Mouse (Mus musculus) 3T3-L1 (cell line): ENCODE data around the gene Cetn4.

Source experiments
- DNase-seq: peaks from one replicate; pipeline ENCODE4 v3.0.0-alpha.2; 2015; ENCODE audit warnings: low read depth, low spot score

Cetn4 gene

DNA sequence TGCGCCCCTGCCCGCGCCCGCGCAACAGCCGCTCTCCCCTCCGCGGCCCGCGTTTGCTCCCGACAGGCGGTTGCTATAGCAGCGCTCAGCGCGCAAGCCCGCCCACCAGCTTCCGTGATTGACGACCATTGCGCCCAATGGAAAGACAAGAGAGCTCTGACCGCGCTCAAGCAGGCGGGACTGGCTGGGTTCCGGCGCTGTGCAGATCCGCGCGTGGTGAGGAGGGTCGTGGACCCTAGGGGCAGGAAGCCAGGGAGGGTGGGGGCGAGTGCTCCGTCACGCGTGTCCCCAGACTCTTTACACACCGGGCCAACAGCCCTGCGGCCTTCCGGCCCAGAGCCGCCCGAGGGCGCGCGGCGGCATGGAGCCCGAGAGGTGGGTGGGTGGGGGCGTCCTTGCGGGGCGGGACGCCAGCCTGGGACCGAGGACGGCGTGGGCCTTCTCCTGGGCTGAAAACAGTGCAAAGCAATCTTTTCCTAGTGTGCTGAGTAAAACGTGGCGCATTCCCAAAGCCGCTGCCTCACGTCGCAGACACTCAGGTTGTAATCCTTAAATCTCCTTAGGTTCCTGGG is at the start of gene Cetn4, which contains the start of gene Bbs12:
Gene Cetn4 (minus strand): TSS at position 339 of the 572 bp plus-strand sequence.
Gene Bbs12 (plus strand): TSS at position 185 of the 572 bp plus-strand sequence.
- DNase-seq = peak; percentile 90

DNA sequence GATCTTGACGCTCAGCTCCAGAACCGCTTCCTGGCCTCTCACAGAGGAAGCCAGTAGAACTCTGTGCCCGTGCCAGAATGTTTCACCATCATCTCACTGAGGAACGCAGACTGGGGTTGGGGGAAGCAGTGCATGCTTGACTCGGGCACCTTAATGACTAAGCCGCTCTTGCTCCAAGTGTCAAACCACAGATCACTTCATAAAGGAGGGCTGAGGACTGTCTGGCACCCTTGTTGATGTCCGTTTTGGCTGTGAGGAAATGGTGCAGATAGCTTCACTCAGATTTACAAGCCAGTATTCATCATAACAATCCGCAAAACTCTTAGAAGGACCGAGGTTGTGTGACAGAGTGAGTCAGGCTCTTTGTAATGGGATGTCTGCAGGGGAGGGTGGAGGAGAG is 48.2 kb upstream of the Cetn4 start:
- DNase-seq = peak; percentile 85

DNA sequence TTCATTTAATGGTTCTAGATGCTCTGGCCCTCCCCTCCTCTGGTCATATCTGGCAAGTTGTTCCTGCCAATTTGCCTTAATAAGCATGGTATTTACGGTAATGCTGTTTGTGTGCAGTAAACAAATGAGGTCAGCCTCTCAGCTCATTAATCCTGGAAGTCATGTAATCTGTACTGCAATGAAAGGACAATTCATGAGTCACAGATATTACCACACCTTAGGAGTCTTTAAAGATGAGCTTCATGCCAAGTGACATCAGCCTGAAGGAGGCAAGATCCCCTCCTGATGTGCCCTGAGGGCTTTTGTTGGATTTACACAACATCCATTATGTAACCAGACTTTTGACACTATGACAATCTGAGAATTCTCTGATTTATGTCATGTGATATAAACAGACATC is 42.2 kb upstream of the Cetn4 start:
- DNase-seq = peak; percentile 66

DNA sequence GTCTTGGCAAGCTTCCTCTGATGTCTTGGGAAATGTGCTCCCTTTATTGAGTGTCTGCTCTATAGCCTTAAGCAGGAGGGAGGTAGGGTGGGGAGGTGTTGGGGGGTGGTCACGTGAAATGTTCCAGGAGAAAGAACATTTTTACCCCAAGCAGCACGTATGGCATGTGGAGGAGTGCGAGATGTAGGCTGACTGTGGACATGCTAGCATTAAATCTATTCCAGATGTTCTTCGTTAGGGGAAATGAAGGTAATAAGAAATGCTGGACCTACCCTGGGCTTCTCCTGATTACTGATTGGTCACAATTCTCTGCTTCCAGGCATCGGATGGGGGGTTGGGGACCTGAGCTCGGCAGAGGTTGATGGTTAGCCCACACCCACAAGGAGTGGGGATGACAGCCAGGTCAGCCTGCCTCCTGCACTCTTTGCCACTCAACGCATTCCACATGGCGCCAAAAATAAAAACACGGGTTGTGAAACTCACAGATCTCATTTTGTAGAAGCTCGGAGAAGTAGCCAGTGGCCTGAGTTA is 41.5 kb upstream of the Cetn4 start:
- peak; percentile 34 for DNase-seq

DNA sequence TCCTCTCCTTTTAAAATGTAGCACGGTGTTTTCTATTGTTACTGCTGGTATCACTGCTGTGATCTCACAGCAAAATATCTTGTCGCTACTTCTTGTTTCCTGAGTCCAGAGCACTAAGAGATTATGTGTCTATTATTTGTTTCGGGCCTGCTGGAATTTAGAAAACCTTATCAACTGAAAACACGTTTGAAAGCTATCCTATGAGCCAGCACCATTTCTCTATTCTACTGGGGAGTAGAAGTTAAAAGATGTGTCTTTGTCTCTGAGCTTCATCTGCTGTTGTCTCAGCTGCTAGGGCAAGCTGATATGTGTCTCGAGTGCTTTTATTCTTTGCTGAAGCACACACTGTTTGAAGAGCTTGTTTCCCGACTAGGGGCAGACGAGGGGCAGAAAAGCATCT is 37.9 kb upstream of the Cetn4 start:
- no peak for DNase-seq

DNA sequence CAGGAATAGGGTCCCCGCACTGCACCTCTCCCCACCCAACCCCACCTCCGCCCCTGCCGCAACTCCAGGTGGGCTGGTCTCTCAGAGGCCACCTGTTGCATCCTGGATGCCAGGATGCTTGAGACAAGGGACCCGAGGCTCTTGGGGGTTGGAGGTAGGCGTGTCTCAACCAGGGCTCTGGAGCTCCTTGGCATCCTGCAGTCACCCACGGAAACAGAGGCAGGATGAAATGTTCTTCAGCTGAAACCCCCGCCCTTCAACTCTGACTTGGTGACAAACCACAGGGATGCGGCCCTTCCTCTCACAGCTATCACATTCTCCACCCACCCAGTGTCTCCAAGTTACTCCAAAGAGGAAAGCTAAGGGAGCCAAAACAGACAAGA is 36.6 kb upstream of the Cetn4 start:
- DNase-seq = no peak

DNA sequence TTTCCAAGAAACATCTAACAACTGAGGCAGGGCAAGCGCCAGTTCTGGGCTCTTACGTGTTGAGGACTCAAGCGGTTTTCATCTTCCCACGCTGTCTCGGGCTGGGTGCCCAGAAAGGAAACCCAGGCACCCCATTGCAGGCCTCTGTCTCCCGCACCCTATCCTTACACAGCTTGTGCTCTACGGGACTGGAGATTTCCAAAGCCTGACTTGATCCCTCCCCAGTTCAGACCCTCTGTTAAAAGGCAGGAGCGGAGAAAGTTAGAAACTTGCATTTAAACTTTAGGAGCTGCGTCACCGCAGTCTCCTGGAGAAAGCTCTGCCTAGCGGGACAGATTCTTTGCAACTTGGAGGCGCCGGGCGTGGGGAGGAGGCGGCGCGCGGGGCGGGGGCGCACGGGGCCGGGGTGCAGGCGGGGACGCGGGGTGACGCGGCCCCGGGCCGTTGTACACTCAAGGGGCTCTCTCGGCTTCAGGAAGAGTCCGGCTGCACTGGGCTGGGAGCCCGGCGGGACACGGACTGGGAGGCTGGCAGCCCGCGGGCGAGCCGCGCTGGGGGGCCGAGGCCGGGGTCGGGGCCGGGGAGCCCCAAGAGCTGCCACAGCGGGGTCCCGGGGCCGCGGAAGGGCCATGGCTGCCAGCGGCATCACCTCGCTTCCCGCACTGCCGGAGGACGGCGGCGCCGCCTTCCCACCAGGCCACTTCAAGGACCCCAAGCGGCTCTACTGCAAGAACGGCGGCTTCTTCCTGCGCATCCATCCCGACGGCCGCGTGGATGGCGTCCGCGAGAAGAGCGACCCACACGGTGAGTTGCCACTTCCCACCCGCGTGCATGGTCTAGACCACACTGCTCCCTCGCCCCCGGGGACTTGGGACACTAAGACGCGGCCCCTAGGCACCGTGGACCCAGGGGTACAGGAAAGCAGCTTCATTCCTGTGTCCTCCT is 36.0 kb upstream of the Cetn4 start, which contains the start of gene Fgf2:
Gene Fgf2 (plus strand): TSS at position 126 of the 945 bp plus-strand sequence.
- DNase-seq = peak; percentile 11

DNA sequence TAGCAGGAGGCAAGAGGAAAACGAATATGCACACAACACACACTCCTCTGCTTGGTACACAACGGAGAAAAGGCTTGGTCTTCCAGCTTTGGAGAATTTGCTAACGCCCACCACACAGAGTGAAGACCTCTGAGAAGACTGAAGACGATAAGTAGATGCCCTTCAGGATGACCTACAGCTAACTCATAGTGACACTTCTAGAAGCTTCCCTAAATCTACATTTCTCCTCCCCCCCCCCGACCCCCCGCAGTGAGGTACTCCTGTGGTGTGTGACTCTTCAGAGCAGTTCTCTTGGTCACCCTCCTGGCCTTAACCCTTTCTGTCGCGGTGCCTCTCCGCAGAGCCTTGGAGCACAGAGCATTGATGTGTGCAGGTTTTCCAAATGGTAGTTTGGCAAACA is 35.2 kb upstream of the Cetn4 start:
- DNase-seq = no peak

DNA sequence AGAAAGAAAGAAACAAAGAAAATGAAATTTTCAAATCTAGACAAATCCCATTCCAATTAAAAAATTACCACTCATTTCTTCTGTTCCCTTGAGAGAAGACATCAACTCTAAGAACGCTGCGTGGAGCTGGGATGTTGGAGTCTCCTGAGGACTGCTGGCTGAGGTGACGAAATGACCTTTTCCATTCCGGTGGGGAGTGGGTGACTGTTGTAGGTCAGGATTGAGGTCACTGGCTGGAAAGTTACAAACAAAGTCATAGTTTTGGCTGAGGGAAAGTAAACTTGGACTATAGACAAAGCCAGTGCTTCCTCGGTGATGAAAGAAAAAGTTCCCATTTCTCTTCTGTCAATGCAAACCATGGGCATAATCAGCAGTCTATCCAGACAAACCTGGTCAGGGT is 30.3 kb upstream of the Cetn4 start:
- no peak for DNase-seq

DNA sequence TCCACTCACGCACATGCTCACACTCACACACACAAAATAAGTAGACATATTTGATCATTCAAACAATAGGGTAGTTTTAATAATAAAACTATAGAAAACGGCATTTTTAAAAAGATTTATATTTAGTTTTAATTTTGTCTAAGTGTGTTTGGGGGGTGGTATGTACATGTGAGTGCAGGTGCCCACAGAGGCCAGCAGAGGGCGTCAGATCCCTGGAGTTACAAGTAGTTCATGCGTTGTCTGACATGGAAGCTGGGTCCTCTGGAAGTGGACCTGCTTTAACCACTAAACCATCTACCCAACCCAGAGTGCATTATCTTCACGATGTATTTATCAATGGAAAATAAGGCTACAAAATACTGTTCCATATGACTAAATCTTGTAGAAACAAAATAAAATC is 28.6 kb upstream of the Cetn4 start:
- DNase-seq = peak; percentile 64

DNA sequence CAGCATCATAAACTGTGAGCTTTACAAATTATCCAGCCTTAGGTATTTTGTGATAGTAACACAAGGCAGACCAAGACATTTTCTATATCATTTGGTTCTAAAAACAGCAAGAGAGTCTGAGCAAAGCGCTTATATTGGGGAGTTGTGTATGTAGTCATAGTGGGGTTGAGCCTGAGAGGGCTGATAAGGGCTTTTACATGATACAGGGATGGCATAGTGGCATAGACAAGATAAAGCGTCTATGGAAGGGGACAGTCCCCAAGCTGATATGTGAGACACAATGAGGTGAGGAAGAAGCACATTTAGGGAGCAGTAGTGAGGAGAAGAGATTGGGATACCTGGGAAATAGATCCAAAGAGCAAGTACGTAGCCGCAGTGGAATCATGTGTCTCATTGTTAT is 21.5 kb upstream of the Cetn4 start:
- no peak for DNase-seq

DNA sequence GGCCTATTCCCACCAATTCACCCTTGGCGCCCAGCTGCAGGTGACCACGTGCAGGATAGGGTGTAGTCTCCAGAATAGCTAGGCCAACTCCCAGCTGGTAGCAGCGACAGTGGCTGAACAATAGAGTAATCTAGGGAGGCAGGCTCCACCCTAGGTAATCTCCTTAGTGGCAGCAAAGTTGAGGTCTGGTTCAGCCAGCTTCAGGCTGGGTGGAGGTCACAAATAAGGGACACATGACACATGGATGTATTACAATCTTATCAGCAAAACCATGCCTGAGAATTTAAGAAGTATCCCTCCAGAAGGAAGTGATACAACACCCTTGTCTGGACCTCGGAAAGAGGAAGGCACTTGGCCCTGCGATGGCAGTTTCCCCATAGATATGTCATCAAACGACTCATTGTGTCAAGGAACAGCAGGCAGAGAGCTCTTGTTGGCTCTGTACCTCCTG is 19.5 kb upstream of the Cetn4 start:
- peak; percentile 40 for DNase-seq

DNA sequence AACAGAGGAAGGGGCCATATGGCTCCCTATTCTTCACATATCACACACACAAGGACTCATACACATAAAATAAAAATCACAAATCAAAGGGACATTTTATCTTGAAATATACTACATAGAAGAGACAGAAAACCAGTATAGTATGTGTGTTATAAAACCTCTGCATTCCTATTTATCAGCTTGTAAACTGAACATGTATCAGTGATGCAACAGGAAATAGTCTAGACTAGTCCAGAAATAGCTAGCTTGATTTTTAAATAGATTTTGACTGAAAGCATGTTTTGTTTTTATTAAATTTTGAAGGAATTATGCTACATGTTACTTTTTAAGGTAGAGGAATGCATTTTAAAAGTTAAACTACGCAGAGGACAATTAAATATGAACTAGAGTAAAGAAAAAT is 17.5 kb upstream of the Cetn4 start:
- no peak for DNase-seq

DNA sequence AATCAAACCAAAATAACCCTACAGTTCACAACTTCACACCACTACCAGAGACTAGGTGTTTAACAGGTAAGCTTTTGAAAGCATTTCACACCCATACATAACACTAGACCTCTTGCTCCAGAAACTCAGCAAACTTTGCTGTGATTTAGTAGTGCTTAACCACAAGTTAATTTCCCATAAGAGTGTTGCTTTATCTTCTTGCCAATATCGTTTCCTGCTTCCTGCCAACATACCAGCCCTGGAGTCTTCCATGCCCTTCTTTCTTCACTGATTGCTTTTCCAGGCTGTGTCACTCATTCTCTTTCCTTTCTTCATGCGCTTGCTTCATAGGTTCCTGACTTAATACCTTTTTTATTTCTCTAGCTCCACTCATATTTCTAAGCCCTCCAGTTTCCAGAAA is 16.0 kb upstream of the Cetn4 start:
- no peak for DNase-seq

DNA sequence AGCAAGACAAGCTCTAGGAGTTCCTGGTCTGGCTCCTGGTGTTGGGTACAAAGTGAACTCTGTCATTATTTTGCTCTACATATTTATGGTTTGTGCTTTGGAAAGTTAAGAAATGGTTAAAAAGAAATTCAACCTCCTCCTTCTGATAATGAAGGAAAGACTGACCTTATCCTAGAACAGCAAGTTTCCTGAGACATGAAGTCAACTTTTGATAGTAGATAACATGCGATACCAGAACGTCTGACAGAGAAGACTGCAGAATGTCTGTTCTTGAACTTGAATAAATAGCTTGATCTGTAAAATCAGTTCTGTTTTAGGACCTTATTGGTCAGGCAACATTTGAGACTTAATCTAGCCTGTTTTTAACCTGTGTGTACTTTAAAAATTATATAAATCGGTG is 14.1 kb upstream of the Cetn4 start:
- no peak for DNase-seq

DNA sequence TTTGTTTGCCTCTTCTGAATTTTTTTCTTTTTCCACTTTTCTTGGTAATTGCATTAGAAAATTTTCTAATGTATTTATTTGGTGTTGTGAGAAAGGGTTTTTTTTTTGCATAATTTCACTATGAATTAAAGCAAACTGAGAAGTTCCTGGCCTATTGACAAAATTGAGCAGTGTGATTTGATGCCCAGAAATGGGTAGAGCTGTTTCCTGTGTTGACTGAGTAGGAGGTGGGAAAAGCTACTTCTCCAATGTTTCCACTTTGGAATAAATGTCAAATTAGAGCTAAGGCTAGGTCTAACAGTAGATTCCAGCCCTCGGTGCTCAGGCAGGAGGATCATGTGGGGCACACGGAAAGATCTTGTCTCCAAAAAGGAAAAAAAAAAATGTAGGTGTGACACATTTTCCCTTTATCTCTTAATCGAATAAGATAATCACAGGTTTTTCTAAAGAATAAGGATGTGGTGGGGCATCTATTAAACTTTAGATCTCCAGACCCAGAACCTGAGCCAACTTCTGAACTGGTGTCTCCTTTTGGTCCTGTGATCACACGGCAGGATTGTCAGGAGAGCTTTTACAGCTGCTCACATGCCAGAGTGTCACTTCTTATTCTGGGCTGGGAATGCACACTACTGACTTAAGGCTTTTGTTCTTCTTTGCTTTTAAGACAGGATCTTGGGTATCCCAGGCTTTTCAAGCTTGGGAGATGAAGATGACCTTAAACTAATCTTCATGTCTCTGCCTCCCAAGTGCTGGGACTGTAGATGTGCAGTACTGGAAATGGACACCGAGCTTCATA is 13.0 kb upstream of the Cetn4 start:
- DNase-seq = no peak

DNA sequence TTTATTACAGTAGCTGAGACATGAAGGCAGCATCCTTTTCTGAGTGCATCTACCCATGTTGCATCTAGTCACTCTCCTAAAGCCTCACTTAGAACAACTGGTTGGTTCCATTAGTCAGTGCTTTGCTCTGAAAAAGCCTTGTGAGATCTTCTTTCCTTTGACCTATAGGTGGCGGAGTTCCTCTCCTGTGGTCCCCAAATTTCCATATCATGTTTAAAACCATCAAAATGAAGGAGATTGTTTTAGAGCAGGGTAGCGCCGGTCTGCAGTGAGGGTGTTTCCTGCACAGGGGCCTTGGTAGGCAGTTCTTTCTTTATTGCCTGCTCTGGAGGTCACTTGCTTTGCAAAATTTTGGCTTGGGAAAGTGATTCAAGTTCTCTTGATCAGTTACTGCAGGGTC is 11.8 kb upstream of the Cetn4 start:
- peak; percentile 70 for DNase-seq

DNA sequence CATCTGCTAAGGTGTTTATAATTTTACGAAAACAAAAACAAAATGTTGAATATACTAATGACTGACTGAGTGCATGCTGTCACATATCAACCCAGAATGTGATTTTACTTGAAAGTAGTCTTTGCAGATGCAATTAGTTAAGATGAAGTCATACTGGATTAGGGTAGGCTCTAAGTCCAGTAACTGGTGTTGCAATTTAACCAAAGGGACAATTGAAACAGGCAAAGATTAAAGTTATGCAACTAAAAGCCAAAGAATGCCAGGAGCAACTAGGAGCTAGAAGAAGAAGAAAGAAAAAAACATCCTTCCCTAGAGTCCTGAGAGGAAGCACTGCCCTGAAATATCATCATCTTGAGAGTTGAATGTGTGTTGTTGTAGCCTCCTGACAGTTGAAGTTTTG is 3.7 kb upstream of the Cetn4 start:
- DNase-seq = peak; percentile 29

DNA sequence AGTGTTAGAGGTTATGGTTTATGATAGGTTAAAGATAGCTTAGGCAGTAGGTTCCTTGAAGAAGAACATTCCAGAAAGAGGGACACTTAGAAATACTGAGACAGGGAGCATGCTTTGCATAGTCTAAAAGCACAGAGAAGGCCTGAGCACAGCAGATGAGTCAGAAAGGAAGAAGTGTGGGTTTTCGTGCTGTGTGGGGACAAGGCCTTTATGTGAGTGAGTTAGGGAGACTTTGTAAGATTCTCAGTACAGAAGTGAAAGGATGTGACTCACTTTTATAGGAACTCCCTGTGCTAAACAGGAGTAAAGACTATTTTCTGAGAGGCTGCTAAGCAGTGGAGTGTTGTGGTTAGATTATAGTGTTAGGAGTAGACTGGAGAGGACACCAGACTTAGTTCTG is 863 bp upstream of the Cetn4 start:
- peak; percentile 90 for DNase-seq

DNA sequence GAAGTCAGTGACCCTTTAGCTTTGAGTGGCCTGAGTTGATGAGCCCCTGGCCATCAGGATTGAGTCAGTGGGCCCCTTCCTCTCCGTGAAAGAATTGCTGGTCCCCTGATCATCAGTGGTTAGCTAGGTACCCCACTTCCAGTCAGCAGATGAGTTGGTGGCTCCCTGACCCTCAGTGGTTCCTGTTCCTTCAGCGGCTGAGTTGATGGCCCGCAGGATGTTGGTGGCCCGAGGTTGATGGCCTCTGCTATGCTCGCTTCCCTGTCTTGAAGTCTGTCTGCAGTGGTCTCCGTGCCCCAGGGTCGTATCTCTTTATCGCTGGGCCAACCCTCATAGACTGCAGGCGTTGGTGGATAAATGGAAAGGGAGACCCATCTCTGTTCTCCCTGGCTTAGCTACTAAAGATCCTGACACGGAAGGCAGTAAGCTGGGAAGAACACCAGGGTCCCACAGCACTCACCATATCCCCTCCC is 575 bp downstream of the Cetn4 start:
- DNase-seq = no peak

DNA sequence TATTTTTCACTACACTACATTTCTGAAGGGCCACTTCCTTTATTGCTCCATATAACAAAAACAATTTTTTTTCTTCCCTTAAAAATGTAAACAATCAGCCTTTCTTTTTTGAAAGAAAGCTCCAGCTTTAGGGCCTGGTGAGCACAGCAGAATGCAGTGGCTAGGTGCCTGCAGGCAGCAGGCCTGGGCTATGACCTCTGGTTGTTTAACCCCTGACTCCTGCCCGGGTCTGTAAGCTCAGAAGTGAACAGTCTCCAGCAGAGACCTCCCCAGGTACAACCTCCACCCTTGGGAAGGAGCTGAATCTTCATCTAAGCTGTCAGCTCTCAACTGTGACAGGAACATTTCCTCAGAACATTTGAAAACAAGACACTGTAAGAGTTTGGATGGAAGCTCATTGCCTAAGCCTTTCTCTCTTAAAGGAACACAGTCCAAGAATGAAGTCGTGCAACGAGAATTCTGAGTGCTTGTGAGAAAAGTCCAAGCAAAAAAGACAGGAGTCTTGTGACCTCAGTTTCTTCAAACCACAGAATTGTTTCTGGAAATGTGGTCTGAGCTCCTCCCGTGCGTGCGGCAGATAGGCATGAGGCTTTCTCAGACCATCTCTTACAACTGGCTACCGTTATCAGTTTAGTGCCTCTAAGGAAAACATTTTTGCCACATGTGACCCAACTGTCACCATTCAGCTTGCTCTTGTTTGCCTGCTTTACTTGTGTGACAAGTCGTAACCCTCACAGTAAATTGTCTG is 8.9 kb downstream of the Cetn4 start:
- peak; percentile 56 for DNase-seq
